Mouse (Mus musculus) right cerebral cortex, postnatal 4 days (tissue): ENCODE data around the gene Tmem63b.

ENCODE experiments used
- DNase-seq: peaks from one replicate; pipeline ENCODE4 v3.0.0-alpha.2; 2022

The Tmem63b gene

DNA sequence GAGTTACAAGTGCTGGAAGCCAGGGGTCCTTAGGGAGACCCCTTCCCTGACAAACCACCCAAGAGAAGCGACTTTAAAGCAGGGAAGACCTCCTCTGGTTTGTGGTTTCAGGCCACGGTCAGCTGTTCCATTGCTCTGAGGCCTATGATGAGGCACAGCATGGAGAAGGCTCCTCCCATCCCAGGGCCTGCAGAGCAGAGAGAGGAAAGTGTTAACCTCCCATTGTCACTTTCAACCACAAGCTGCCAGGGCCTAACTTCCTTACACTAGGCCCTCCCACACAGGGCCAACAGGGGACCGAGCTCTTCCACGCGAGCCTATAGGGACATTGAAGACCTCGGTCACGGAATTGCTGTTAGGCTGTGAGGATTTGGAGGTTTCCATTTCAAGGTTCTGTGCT is 16.5 kb upstream of the Tmem63b start:
- DNase-seq, result no peak

DNA sequence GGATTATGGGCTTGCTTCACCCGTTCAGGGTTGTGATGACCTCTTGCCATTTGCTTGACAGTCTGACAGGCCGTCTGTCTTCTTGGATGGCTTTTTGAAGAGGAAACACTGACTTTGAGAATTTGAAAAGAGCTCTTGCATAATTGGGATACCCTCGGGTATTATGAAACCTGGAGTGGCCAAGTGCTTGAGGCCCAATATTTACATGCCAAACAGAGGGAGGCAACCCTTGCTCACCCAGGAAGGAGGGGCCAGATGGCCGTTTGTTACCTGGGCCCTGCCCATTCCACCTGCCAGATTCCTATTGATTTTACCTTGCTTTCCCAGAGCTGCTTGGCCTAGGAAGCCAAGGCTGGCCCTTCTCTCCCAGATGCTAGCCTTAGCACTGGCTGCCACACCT is 15.5 kb upstream of the Tmem63b start:
- DNase-seq, result no peak

DNA sequence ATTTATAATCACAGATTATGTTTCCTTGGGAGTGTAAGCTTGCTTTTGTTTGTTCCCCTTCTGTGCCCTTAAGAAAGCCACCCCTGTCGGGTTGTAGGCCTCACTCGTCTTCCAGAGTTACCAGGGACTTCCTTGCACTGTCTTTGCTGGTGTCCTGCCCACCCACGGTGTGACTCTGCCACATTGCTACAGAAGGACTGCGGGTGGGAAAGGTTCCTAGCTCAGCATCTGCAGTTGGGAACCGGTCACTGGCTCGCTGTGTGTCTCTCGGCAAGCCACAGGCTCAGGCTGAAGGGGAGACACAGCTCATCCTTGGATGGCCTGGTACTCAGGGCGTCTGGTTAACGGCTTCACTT is 14.5 kb upstream of the Tmem63b start:
- DNase-seq, result no peak

DNA sequence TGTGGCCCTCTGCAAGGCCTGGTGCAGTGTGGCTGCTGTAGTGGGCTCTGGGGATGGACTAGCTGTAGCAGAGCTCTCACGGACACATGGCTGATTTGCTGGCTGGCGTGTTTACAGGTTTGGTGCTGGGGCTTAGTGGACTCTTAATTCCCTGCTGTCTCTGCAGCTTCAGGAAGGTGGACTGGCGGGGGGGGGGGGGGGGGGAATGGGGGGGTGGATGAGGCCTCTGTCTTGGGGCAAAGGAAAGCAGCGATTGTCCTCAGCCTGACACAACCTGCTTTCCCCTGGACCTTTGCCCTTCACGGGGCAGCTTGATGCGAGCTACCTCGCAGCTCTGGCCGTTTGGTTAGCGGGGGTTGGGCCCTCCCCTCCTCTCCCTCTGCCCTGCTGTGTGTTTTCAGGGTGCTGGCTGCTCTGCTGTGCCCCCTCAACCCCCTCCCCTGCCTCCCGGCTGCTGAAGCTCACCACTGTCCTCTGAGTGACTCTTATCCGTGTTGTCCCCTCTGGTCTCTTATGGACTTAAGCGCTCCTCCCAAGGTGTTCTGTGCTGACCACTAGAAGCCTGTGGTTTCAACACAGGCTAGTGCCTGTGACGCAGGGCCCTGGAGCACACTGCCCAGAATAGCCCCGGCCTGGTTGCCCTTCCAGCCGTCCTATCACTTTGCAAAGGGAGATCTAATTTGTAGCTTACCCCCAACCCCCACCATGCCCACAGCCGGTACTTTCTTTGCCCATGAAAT is 14.0 kb upstream of the Tmem63b start:
- no peak for DNase-seq

DNA sequence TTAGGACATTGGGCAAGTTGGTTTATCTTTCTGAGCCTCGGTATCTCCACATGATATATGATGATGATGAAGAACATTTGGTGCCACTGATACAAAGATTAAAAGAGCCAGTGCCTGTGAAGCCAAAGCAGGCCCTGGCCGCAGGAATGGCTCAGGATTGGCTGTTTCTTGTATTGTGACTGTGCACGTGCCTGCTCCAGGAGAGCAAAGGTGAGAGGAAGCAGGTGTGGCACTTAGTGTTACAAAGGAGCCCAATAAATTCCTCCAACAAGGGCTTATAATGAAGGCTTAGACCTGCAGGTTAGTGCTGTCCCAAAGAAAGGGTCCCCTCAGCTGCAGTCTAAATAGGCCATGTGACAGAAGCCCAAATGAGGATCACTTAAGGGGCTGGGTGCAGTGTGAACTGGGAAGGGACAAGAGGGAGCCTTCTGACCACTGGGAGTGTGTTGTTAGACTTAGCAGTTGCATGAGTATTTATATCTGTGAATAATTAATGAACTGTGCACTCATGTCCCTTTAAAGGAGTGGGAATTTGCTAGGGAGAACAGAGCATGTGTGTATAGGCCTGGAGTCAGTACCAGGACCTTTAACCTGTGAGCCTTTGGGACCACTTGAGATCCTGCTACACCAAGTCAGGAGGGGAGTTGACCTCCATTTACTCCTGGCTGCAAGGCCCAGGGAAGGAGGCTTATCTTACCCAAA is 12.5 kb upstream of the Tmem63b start:
- DNase-seq, result no peak

DNA sequence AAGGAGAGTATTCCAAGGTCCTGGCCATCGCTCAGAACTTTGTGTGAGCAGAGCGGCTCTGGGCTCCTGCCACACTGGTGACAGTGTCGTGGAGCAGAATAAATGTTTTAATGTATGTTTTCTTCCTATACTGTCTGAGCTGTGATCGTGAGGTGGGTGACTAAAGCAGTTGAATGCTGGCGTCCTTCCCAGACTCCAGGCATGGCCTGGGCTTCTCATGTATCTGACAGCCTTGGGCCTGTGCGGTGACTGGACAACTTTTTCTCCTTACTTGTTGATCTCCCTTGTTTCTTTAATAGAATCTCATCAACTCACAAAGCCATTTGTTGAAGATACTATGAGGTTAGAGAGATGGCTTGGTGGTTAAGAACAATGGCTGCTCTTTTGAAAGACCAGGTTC is 11.7 kb upstream of the Tmem63b start:
- DNase-seq, result no peak

DNA sequence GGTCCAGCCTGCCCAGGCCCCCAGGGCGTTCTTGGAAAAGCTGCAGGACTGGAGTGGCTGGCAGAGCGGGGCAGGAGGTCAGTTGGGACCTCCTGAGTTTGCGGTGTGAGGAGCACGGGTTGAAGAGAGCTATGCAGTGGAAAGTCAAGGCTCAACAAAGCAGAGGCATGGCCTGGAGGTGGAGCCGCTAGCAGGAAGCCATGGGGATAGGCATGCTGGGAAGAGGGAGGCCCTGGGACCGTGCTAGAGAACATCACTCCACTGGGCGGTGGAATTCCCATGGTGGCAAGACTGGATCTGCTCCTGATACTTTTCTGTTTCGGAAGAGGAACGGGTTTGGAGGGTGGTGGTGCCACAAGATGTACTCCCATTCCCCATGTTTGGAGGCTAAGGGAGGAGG is 10.3 kb upstream of the Tmem63b start:
- no peak for DNase-seq

DNA sequence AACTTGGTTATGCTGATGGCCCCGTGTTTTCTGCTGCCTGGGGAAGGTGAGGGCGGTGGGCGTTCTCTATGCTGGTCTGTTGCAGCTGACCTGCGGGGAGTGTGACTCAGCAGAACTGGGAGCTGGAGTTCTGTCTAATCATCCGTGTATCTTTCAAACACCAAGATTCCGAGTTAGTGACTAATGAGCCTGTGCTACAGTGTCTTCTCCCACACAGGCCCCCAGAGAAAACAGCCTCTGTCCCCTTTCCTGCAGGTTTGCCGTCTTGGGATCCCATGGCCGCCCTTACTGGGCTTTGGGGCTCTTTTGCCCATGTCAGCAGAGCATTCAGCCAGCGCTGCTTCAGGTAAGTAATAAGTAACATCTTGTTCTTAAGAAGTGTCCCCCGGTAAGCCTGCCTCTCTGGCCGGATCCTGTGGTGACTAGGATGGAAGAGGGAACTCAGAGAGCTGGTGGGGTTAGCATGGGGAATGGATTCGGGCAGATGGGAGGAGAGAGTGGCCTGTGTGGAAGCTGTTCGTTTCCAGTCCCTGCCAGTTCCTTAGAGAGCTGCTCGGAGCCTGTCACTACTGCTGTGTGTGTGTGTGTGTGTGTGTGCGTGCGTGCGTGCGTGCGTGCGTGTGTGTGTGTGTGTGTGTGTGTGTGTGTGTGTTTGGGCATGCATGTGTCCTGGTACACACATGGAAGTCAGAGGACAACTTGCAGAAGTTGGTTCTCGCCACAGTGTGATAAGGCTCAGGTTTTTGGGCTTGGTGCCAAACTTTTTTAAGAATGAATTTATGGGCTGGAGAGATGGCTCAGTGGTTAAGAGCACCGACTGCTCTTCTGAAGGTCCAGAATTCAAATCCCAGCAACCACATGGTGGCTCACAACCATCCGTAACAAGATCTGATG is 8.8 kb upstream of the Tmem63b start:
- DNase-seq, result no peak

DNA sequence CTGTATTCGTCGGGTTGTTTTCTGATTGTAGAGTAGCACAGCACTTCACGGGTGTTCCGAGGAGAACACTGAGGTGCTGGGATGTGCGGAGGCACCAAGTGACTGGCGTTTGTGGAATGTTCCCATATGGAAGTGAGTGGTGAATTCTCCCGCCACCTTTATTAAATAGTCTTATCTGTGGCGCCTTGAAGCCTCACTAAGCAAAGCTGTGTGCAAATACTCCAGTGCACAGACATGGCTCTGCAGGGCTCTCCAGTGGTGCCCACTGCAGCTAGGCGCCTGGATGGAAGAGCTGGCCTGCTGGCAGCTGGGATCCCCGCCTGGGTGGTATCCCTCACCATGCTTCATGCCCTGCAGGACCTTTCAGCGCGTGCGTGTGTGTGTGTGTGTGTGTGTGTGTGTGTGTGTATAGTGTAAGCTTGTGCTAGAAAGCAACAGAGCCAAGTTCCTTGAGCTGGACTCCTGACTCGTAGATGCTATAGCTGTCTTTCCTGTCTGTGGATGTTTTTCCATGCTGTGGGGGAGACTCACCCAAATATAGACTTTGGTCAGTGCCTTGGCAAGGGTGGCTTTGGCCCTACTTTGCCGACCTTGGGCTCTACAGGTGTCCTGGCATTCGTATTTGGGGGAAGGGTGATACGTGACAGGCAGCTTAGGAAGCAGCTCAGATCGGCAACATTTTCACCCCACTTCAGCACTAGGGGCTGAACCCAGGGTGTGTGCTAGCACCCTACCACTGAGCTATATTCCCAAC is 7.3 kb upstream of the Tmem63b start:
- no peak for DNase-seq

DNA sequence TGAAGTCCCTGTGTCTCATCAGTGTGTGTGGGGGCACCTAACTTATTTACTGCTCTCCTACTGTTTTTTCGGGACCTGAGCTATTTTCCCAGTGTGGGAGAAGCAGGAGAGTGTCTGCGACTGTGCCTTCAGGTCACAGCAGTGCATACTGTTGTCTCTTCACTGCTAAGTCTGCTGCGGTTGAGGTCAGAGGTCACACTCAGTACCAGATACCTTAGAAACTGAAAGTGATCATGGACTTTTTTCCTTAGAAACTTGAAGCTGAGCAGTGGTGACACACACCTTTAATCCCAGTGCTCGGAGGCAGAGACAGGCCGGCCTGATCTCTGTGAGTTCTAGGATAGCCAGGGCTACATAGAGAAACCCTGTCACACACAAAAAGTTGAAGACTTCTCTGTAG is 5.5 kb upstream of the Tmem63b start:
- DNase-seq, result no peak

DNA sequence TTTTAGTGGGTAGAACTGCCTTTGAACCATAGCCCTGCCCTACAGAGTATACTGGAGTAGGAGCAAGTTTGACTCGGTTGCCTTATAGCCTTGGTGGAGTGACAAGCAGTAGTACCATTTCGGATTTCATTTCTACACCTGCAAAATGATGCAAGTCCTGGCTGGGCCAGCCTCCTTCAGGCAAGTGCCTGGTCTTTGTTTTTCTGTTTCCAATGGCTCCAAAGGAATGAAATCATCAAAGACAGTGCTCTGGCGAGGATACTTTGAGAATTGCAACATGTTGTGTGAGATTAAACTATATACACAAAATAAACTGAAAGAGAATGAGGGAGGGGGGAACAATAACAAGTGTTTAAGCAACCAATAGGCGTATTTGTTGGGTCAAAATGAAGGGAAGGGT is 3.3 kb upstream of the Tmem63b start:
- no peak for DNase-seq

DNA sequence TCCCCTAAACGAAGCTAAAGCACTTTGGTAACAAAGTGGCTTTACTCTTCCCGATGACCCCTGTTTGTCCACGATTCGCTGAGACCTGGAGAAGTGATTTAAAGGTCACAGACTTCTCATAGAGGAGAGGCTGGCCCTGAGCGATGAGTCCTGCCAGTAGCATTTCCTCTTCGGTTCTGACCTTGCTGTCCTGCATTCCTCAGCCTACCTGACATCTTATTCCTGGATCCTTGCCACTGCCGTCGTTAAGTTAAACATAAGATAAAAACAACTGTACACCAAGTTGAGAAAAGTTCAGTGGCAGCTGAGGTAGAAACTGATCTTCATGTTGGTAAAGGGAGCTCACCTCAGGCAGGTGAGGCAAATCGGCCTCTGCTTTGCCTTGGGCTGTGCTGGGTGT is 2.4 kb upstream of the Tmem63b start:
- DNase-seq, result no peak

DNA sequence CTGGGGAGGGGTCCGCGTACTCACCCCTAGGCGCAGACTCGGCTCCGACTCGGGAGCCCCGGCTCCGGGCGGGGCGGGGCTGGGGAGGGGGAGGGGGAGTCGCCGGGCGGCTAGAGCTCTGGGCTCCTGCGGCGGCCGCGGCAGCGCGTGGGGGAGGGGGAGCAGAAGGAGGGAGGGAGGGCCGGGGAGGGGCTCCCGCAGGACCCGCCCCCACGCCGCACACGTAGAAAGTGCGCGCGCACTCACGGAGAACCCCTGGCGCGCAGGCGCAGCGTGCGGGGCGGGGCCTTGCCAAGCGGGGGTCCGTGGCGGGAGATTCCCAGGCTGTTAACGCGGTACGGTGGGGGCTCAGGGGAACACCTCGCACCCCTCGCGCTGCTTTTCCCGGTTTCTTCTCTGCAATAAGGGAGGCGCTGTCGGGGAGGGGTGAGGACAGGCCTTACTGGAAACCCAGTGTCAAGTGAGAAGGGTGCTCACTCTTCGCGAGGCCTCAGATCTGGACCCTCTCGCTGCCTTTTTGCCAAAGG is 549 bp downstream of the Tmem63b start, which contains the start of gene Mrpl14:
Mrpl14 (plus strand) TSS at position 230 of the 527 bp plus-strand sequence.
- DNase-seq, result peak; percentile 99

DNA sequence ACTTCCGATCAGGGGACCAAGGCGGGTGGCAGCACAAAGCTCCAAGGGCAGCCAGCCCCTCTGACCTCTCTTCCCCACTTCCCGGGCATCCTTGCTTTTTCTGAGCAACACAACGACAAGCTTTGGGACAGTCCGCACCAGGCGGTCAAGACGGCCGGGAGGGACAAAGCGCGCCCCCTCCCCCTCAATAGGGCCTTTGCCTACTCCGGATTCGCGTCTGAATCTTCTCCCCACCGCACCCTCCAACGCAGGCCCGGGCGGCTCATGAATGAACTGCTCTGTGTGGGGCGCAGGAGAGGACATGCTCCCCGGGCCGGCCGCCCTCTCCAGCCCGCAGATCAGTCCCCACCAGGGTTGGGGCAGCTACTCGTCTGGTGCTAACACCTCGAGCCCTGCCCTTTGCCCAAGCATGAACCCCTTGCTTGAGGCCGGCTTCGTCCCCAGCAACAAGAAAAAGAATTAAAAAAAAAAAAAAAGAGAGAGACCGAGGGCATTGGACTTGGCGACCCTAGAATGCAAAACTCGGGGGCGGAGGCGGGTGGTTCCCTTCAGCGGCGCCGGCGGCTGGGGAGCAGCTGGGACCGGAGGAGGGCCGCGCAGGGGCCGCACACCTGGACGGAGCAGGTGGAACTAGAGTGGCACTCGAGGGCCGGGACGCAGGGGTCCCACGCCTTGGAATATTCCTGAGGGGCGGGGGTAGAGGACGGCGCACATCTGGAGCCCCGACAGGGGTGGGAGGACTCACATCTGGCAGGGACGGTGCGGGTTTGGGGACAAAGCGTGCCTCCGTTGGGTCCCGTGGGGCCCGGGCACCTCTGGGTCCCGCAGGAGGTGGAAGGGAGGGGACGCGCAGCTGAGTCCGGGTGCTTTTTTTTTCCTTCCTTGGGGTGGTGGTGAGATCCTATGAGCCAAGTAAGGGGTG is 1.3 kb downstream of the Tmem63b start:
- peak; percentile 63 for DNase-seq

DNA sequence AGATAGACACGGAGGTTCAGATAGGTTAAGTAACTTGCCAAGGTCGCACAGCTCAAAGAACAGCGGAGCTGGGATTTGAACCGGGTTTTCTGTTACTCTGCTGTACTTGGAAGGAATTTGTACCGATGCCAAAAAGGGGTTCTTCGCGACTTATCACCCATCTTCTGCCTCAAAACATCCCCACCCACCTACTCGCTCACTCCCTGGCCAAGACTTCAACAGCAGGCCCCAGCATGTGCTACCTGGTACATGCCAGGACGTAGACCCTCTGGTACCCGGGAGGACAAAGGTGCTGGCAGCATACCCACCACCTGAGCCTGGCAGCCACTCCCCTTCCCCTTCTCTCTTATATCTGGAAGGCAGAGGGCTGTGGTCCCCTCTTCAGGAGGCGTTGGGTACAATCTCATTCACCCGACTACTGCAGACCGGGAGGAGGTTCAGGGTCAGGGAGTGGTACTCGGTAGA is 2.0 kb downstream of the Tmem63b start:
- DNase-seq, result no peak

DNA sequence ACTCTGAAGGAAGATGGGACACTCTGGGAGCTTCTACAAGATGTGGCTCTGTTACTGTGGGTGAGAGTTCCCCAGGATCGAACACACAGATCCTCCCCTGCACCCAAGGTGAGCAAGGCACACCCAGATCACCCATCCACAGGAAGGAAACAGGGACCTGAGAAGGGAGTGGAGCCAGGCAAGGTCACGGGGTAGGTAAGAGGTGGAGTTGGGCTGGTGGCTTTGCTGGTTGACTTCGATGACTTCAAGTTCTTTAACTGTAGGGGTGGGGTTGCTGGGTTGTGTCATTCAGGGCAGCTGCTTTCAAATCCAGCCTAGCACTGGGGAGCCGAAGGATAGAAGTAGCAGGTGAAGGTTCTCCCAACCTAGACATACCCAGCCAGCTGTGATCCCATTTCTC is 3.9 kb downstream of the Tmem63b start:
- DNase-seq, result no peak

DNA sequence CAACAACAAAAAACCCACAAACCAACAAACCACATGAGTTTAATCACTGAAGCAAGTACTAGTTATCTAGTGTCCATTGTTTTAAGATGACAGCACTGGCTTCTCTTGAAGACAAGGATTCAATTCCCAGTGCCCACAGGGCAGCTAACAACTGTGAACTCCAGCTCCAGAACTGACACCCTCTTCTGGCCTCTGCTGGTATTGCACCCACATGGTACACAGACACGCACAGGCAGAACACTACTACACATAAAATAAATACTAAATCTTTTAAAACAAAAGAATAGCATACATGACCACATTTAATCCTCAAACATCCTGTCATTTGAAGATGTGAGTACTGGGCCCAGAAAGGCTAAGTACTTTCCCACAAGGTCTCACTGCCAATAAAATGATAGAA is 5.1 kb downstream of the Tmem63b start:
- DNase-seq, result peak; percentile 53

DNA sequence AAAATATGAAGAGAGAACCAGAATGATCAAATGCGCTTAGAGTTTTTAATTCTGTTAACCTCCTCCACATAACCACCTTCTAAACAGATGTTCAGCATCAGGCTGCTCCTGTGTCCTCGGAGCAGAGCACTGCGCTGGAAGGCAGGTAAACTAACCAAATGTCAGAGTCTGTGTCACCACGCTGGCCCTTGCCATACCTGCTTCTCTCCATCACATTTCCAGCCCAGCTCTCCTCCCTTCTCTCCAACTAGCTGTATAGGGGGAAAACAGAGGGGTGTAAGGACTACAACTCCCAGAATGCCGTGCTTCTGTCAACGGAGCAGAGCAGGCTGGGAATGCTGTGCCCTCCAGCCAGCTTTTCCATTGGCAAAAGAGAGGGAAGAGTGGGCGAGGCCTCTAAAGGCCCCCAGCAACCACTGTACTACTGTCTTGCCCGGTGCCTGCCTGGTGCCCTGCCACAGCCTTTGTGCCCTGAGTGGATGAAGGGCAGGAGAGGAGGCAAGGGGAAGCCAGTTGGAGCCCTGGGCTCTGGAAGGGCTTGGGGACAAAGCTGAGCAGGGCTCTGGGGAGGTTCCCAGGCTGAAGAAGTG is 6.2 kb downstream of the Tmem63b start:
- peak; percentile 53 for DNase-seq

DNA sequence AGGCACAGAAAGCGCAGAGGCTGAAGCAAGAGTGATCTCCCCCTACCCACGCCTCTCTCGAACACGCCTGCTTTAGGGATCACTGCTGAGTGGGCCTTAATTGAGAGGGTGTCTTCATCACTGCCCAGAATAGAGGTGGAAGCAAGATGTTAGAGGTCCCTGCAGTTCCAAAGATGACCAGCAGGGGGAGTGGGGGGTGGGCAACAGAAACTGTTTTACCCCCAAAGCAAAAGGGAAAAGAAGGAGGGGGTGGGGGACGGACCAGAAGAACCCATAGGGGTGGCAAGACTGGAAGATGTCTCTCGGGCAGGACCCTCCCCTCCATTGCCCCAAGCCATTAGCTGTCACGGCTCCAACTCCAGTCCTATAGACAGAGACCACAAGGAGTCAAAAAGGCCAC is 8.6 kb downstream of the Tmem63b start:
- DNase-seq, result peak; percentile 88

DNA sequence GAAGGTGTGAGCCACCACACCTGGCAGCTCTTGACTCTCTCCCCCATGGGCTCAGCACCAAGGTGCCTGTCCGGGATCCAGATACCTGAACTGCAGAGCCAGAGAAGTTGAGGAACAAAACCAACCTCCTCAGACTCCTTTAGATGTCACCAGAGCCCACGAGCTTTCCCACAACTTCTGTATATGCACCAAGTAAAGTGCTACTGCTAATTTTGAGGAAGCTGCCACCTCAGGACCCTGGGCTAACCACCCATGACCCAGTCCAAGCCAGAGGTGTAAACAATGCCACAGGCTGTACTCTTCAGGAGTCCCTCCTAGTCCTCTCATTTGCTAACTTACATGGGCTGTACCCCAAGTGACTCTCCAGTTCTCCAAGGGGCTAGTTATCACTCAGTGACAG is 14.1 kb downstream of the Tmem63b start:
- no peak for DNase-seq

DNA sequence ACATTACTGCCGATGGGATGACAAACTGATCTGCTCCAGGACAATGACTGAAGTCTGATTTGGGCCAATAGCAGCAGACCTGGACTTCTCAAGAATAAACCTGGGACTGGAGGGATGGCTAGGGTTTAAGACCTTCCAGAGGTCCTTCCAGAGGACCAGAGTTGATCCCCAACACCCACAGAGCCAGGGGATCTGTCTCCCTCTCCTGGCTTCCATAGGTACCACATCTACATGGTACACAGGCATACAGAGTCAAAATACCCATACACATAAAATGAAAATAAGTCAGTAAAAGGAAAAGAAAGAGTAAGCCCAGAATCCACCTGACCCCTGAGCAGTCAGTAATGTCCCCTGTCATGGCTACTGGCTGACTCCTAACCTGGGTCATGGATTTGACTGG is 14.9 kb downstream of the Tmem63b start:
- DNase-seq, result no peak
